Mouse (Mus musculus): ENCODE results near the gene Gpr26. TPM values are rescaled to one million over a fixed set of nuclear protein-coding genes. Genes with fewer than 3 reads are reported as not detected.

Gpr26 gene
- not detected in 2 replicates for polyA plus RNA-seq (2014; fragmentation: Nextera tagmentation; extraction: Ambion mirVana)

DNA sequence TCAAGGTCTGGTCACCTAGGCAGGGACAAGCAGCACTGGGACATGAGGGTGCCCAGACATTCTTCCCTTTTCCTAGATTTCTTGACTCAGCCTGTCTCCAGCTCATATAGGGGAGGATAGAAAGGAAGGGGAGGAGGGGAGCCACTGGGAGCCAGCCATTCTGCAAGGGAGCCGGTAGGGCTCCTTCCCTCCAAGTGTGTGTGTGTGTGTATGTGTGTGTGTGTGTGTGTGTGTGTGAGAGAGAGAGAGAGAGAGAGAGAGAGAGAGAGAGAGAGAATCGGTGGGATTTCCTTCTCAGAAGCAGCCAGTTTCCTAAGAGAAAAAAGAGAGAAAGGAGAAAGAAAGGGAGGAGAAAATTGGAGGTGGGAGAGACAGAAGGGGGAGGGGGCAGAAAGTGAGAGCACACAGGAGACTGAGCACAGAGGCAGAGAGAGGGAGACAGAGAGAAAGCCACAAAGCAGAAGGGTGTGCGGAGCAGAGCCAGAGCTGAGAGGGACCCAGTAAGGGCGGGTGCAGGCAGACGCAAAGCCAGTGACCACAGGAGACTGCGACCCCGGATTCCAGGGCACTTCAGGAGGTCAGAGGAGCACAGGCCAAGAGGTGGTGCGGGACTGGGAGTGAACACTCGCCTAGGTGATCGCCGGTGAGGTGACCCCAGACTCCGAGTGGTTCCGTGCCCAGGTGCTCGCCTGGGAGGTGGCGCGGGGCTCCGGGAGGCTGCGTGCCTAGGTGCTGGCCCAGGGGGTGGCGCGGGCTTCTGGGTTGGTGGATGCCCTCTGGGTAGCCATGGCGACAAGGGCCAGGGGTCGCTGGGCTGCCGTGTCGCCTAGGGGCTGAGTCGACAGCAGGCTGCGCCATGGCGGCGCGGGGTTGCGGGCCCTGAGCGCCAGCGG lies at the start of gene Gpr26:
TSS of gene Gpr26 (plus strand) at position 438 of the 893 bp plus-strand sequence.
- no peak within 1 kb of the TSS for H3K27ac ChIP-seq (ENCODE audit: low read depth)
- DNase-seq (ENCODE audit: low spot score) (no peak), ATAC-seq (replicated peaks; ENCODE audit: low FRiP score, low TSS enrichment, low read depth) (no peak)
- H3K4me1 ChIP-seq (replicated peaks; ENCODE audit: control insufficient read depth, insufficient read depth, low read length), result no peaks in the 10 kb centered on the region
- peak within 1 kb of the TSS; percentile 9 for H3K4me3 ChIP-seq (ENCODE audit: low read depth, low read length)
- peaks cover 51% of the 10 kb centered on the region for H3K27me3 ChIP-seq (replicated peaks; ENCODE audit: control insufficient read depth, insufficient read depth, low read length)
- H3K4me2 ChIP-seq (ENCODE audit: low read length), result peak within 1 kb of the TSS; percentile 15
- no peaks in the 10 kb centered on the region for H3K9me3 ChIP-seq (ENCODE audit: control insufficient read depth, low read length)
- H3K9ac ChIP-seq (ENCODE audit: low read length), result no peak within 1 kb of the TSS
- 3% methylated on average over 32 of the region's 32 CpGs for WGBS
- no peaks in the 10 kb centered on the region for H3K36me3 ChIP-seq (ENCODE audit: control insufficient read depth, insufficient read depth, low read length)

DNA sequence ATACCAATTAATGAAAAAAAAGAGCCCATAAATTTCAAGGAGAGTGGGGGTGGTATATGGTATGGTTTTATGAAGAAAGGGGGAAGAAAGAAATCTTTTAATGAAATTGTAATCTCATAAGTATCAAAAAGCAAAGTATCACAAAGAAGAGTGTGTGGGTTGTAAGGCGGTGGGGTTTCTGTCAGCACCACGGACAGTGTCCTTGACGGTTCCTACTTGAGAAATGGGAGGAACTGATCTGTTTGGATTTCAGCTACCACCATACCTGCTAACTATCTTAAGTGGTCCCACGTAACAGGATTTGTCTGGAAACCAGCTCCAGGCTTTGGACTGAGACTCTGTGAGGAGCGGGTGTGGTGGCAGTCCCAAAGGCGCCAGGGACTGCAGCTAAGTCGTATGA lies 48.9 kb upstream of the Gpr26 start:
- peak; percentile 67 for DNase-seq (ENCODE audit: low spot score)
- H3K9me3 ChIP-seq (ENCODE audit: control insufficient read depth, low read length), result no peaks in the 10 kb centered on the region
- no peak for ATAC-seq (replicated peaks; ENCODE audit: low FRiP score, low TSS enrichment, low read depth)
- no peak overlapping the region for H3K9ac ChIP-seq (ENCODE audit: low read length)
- H3K4me3 ChIP-seq (ENCODE audit: low read depth, low read length), result no peak overlapping the region
- H3K36me3 ChIP-seq (ENCODE audit: control insufficient read depth, insufficient read depth, low read length), result no peaks in the 10 kb centered on the region
- no peak overlapping the region for H3K27ac ChIP-seq (ENCODE audit: low read depth)
- 42% methylated on average over 7 of the region's 7 CpGs for WGBS
- no peaks in the 10 kb centered on the region for H3K4me1 ChIP-seq (replicated peaks; ENCODE audit: control insufficient read depth, insufficient read depth, low read length)
- H3K4me2 ChIP-seq (ENCODE audit: low read length), result no peak overlapping the region
- no peaks in the 10 kb centered on the region for H3K27me3 ChIP-seq (replicated peaks; ENCODE audit: control insufficient read depth, insufficient read depth, low read length)

- ATAC-seq (replicated peaks; ENCODE audit: low FRiP score, low TSS enrichment, low read depth) (no peak), DNase-seq (ENCODE audit: low spot score) (no peak)
- no peak overlapping the region for H3K4me2 ChIP-seq (ENCODE audit: low read length)
- WGBS, result 41% methylated on average over 9 of the region's 9 CpGs
- H3K4me3 ChIP-seq (ENCODE audit: low read depth, low read length), result no peak overlapping the region
- H3K27me3 ChIP-seq (replicated peaks; ENCODE audit: control insufficient read depth, insufficient read depth, low read length), result no peaks in the 10 kb centered on the region
- H3K36me3 ChIP-seq (ENCODE audit: control insufficient read depth, insufficient read depth, low read length), result no peaks in the 10 kb centered on the region
- H3K9me3 ChIP-seq (ENCODE audit: control insufficient read depth, low read length), result no peaks in the 10 kb centered on the region
- no peak overlapping the region for H3K27ac ChIP-seq (ENCODE audit: low read depth)
- H3K9ac ChIP-seq (ENCODE audit: low read length), result no peak overlapping the region
- H3K4me1 ChIP-seq (replicated peaks; ENCODE audit: control insufficient read depth, insufficient read depth, low read length), result 0 out of 2 replicates have a peak, but pooled peaks cover 6% of the 10 kb centered on the region
Observed at GRCm38 (mm10) chr7:131927288-131928050, 38.8 kb upstream of the Gpr26 start.

DNA sequence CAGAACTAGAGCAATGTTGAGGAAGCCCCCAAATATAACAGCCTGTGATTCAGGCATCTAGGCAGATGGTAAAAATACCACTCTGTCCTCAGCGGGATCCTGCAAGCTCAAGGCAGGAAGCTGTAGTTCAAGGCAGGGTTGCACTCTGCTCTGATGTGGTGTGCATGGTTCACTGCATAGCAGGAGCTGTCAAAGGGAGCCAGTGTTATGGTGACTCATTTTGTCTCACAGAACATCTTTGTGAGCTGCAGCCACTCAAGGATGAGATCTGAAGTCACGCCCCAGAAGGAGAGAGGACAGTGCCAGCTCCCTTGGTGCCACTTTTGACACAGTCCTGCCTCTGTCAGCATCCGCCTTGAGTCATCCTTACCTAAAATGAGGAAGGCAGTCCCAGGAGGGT lies 28.6 kb upstream of the Gpr26 start:
- DNase-seq (ENCODE audit: low spot score) (no peak), ATAC-seq (replicated peaks; ENCODE audit: low FRiP score, low TSS enrichment, low read depth) (no peak)
- H3K27me3 ChIP-seq (replicated peaks; ENCODE audit: control insufficient read depth, insufficient read depth, low read length), result no peaks in the 10 kb centered on the region
- no peak overlapping the region for H3K9ac ChIP-seq (ENCODE audit: low read length)
- no peaks in the 10 kb centered on the region for H3K9me3 ChIP-seq (ENCODE audit: control insufficient read depth, low read length)
- no peak overlapping the region for H3K4me3 ChIP-seq (ENCODE audit: low read depth, low read length)
- H3K4me2 ChIP-seq (ENCODE audit: low read length), result no peak overlapping the region
- 74% methylated on average over 3 of the region's 3 CpGs for WGBS
- H3K27ac ChIP-seq (ENCODE audit: low read depth), result no peak overlapping the region
- H3K4me1 ChIP-seq (replicated peaks; ENCODE audit: control insufficient read depth, insufficient read depth, low read length), result no peaks in the 10 kb centered on the region
- no peaks in the 10 kb centered on the region for H3K36me3 ChIP-seq (ENCODE audit: control insufficient read depth, insufficient read depth, low read length)

DNA sequence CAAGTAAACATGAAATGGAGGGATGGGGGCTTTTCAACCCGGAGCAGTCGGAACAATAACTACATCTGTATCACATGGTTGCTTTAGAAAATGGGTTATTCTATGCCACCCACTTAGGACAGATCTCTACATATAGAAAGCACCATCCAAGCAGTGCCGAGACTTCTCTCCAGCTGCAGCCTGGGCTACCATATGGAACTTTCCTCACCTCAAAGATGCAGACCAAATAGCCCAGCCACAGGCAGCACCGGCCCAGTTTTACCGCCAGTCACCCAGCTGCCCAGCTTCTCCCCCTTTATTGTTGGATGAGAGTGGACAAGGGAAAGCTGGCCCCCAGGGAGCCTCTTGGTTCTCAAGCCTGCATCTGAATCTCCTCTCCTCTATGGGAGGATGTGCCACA lies 15.1 kb upstream of the Gpr26 start:
- no peak overlapping the region for H3K27ac ChIP-seq (ENCODE audit: low read depth)
- ATAC-seq (replicated peaks; ENCODE audit: low FRiP score, low TSS enrichment, low read depth) (no peak), DNase-seq (ENCODE audit: low spot score) (no peak)
- WGBS, result 81% methylated on average over 5 of the region's 5 CpGs
- no peaks in the 10 kb centered on the region for H3K36me3 ChIP-seq (ENCODE audit: control insufficient read depth, insufficient read depth, low read length)
- no peaks in the 10 kb centered on the region for H3K9me3 ChIP-seq (ENCODE audit: control insufficient read depth, low read length)
- H3K4me2 ChIP-seq (ENCODE audit: low read length), result no peak overlapping the region
- H3K4me1 ChIP-seq (replicated peaks; ENCODE audit: control insufficient read depth, insufficient read depth, low read length), result no peaks in the 10 kb centered on the region
- H3K27me3 ChIP-seq (replicated peaks; ENCODE audit: control insufficient read depth, insufficient read depth, low read length), result no peaks in the 10 kb centered on the region
- H3K4me3 ChIP-seq (ENCODE audit: low read depth, low read length), result no peak overlapping the region
- H3K9ac ChIP-seq (ENCODE audit: low read length), result no peak overlapping the region

DNA sequence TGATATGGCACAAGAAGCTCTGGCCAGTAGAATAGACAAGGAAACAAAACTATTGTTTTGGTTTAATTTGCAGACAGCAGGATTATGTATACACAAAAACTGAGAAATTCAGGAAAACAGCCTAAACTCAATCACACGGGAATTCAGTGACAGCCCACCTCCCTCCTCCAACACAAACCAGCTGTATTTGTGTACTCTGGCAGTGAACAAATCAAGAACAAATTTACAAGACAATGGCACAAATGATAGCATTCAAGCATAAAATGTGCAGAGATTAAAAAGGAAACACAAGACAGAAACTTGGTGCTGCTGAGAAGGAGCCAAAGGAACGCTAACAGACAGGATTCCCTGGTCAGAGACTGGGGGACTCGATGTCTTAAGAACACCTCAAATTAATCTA lies 12.9 kb upstream of the Gpr26 start:
- Histone ChIP-seq H3K27me3 (replicated peaks; ENCODE audit: control insufficient read depth, insufficient read depth, low read length) (no peaks in the 10 kb centered on the region), H3K9me3 (ENCODE audit: control insufficient read depth, low read length) (no peaks in the 10 kb centered on the region), H3K4me2 (ENCODE audit: low read length) (no peak overlapping the region), H3K4me1 (replicated peaks; ENCODE audit: control insufficient read depth, insufficient read depth, low read length) (no peaks in the 10 kb centered on the region), H3K4me3 (ENCODE audit: low read depth, low read length) (no peak overlapping the region), H3K36me3 (ENCODE audit: control insufficient read depth, insufficient read depth, low read length) (no peaks in the 10 kb centered on the region), H3K27ac (ENCODE audit: low read depth) (no peak overlapping the region), H3K9ac (ENCODE audit: low read length) (no peak overlapping the region)
- no peak for ATAC-seq (replicated peaks; ENCODE audit: low FRiP score, low TSS enrichment, low read depth)
- no peak for DNase-seq (ENCODE audit: low spot score)
- 72% methylated on average over 3 of the region's 3 CpGs for WGBS

DNA sequence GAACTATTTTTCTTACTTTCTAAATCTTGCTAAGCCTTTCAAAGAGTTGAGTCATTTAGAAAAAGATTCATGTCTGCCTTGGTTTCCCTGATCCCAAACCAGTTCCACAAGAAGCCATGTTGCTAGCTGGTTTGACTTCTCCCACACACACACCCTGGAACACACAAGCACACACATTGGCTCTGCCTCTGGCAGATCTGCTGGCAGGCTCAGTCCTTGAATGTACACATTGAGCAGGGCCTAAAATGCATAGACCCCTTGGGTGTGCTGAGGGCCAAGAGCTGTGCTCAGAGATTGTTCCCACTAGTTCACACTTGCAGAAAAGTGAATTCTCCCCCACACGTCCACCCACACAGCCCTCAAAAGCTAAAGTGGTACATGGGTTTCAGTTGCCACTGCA lies 7.6 kb upstream of the Gpr26 start:
- no peak overlapping the region for H3K9ac ChIP-seq (ENCODE audit: low read length)
- 65% methylated on average over 1 of the region's 1 CpGs for WGBS
- H3K27me3 ChIP-seq (replicated peaks; ENCODE audit: control insufficient read depth, insufficient read depth, low read length), result no peaks in the 10 kb centered on the region
- no peaks in the 10 kb centered on the region for H3K9me3 ChIP-seq (ENCODE audit: control insufficient read depth, low read length)
- no peak overlapping the region for H3K4me2 ChIP-seq (ENCODE audit: low read length)
- no peaks in the 10 kb centered on the region for H3K4me1 ChIP-seq (replicated peaks; ENCODE audit: control insufficient read depth, insufficient read depth, low read length)
- H3K4me3 ChIP-seq (ENCODE audit: low read depth, low read length), result no peak overlapping the region
- ATAC-seq (replicated peaks; ENCODE audit: low FRiP score, low TSS enrichment, low read depth) (no peak), DNase-seq (ENCODE audit: low spot score) (no peak)
- no peaks in the 10 kb centered on the region for H3K36me3 ChIP-seq (ENCODE audit: control insufficient read depth, insufficient read depth, low read length)
- no peak overlapping the region for H3K27ac ChIP-seq (ENCODE audit: low read depth)

DNA sequence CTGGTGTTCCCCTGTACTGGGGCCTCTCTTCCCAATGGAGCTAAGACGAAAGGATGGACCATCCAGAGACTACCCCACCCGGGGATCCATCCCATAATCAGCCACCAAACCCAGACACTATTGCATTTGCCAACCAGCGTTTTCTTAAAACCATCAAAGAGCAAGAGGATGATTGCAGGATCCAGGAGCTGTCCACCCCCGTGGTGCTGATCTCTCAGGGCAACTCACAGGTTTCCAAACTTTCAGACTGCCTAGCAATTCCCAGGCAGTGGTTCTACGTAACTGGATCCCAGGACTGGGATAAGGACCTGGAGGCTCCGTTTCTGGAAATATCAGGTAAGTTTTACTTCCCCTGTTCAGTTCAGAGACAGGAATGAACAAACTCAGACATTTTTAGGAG lies 5.7 kb upstream of the Gpr26 start:
- Histone ChIP-seq H3K27me3 (replicated peaks; ENCODE audit: control insufficient read depth, insufficient read depth, low read length) (peaks cover 15% of the 10 kb centered on the region), H3K9me3 (ENCODE audit: control insufficient read depth, low read length) (no peaks in the 10 kb centered on the region), H3K27ac (ENCODE audit: low read depth) (no peak overlapping the region), H3K4me2 (ENCODE audit: low read length) (no peak overlapping the region), H3K36me3 (ENCODE audit: control insufficient read depth, insufficient read depth, low read length) (no peaks in the 10 kb centered on the region), H3K4me3 (ENCODE audit: low read depth, low read length) (no peak overlapping the region), H3K9ac (ENCODE audit: low read length) (no peak overlapping the region), H3K4me1 (replicated peaks; ENCODE audit: control insufficient read depth, insufficient read depth, low read length) (no peaks in the 10 kb centered on the region)
- ATAC-seq (replicated peaks; ENCODE audit: low FRiP score, low TSS enrichment, low read depth) (no peak), DNase-seq (ENCODE audit: low spot score) (peak; percentile 88)
- WGBS, result 24% methylated on average over 6 of the region's 6 CpGs
